Mouse (Mus musculus) heart, adult 2 months (tissue): ENCODE results near the gene Ddah2. TPM values are rescaled to one million over a fixed set of nuclear protein-coding genes. Genes with fewer than 3 reads are reported as not detected.

Experiments
- DNase-seq, 2 experiments: peaks; one replicate each; pipeline ENCODE4 v3.0.0; 2021
- H3K27ac ChIP-seq: fragments of 200-600 bp; 2 replicates; pipeline ENCODE4 v1.8.1; 2022
- H3K27me3 ChIP-seq: fragments of 200-500 bp; 2 replicates; pipeline ENCODE4 v1.6.1; 2012; ENCODE audit warnings: mild to moderate bottlenecking, low read length, inconsistent platforms, mixed read lengths; ENCODE audit not compliant: control insufficient read depth, insufficient read depth
- H3K36me3 ChIP-seq: fragments of 200-500 bp; 2 replicates; pipeline ENCODE4 v1.6.1; 2012; ENCODE audit warnings: low read length, inconsistent platforms; ENCODE audit not compliant: control insufficient read depth, insufficient read depth
- H3K4me1 ChIP-seq: fragments of 200-500 bp; 2 replicates; pipeline ENCODE4 v1.6.1; 2011; ENCODE audit warnings: low read length; ENCODE audit not compliant: control insufficient read depth, insufficient read depth
- H3K4me3 ChIP-seq: fragments of 200-600 bp; 2 replicates; pipeline ENCODE4 v1.8.1; 2022
- H3K79me2 ChIP-seq: fragments of 200-500 bp; replicated peaks from 2 replicates; pipeline ENCODE4 v1.6.1; 2012; ENCODE audit warnings: mild to moderate bottlenecking, inconsistent platforms, low read length, moderate library complexity, mixed read lengths; ENCODE audit not compliant: control insufficient read depth, insufficient read depth
- H3K9ac ChIP-seq: fragments of 200-500 bp; 2 replicates; pipeline ENCODE4 v1.6.1; 2012; ENCODE audit warnings: low read depth, mild to moderate bottlenecking, control low read depth, inconsistent platforms, low read length, mixed read lengths
- CTCF ChIP-seq: fragments of 200-600 bp; IDR thresholded peaks from 2 replicates; pipeline ENCODE4 v1.8.1; 2022; ENCODE audit warnings: antibody characterized with exemption, mild to moderate bottlenecking, moderate library complexity
- EP300 ChIP-seq: fragments of 200-500 bp; IDR thresholded peaks from 2 replicates; pipeline ENCODE4 v1.6.1; 2011; ENCODE audit warnings: low read depth, low read length, control low read depth; ENCODE audit not compliant: insufficient read depth
- POLR2A ChIP-seq: fragments of 200-500 bp; IDR thresholded peaks from 2 replicates; pipeline ENCODE4 v1.6.1; 2011; ENCODE audit warnings: mild to moderate bottlenecking, low read depth, low read length, control low read depth; ENCODE audit not compliant: insufficient read depth
- WGBS: fragments of 180-500 bp; shearing (Covaris S2); methylation state at CpG from one replicate; pipeline ENCODE4 v1.1.7; 2018; 5-methylcytosine and 5-hydroxymethylcytosine counted together
- intact Hi-C: fragments of 180-260 bp; cut with DNase I; formaldehyde crosslinking; loops from one replicate; pipeline ENCODE4 v1.15.1; 2025
- polyA plus RNA-seq: library from polyadenylated mRNA; depleted of rRNA; stranded (reverse); fragments of >200 nt; gene quantifications from 2 replicates; pipeline ENCODE4 v1.2.3, GENCODE M21; 2012
- total RNA-seq, 2 experiments: library from RNA; stranded (reverse); gene quantifications; 2 replicates each; pipeline ENCODE4 v1.2.3; 2021

The Ddah2 gene
- total and polyA plus RNA-seq, 3 experiments = 20.0 to 31.4 (median 20.5) TPM

DNA sequence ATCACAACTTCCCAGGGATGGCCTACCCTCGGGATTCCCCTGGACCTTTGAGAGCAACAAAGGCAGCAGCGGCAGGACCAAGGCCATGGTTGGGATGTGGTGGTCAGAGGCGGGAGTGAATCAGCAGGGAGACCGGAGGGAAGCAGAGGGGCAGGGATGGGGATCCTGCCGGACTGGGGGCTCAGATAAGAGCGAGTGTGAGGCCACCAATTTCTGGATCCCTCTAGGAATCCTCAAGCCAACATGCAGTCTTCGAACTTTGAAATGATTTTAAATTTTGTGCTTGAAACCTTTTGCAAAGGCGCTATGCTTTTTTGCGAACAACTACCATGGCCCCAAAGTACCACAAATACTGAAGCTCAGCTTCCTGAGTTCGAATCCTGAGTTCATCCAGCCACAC, 7.2 kb downstream of the Ddah2 start, which contains the start of gene Mpig6b:
Gene Mpig6b (minus strand): TSS at position 101 of the 400 bp plus-strand sequence.
- Histone ChIP-seq H3K4me3 (peak within 1 kb of the TSS; percentile 18; the same call in 1 of the 2 replicates), H3K27me3 (no peaks in the 10 kb centered on the region; the same call in 1 of the 2 replicates), H3K36me3 (no peaks in the 10 kb centered on the region), H3K79me2 (no peaks in the 10 kb centered on the region), H3K27ac (no peak within 1 kb of the TSS), H3K4me1 (peaks cover 2% of the 10 kb centered on the region), H3K9ac (peak within 1 kb of the TSS; percentile 36; the same call in 1 of the 2 replicates)
- 71% methylated on average over 10 of the region's 10 CpGs for WGBS
- no peak for DNase-seq
- no peak for TF ChIP-seq EP300
- TF ChIP-seq CTCF = no peak
- TF ChIP-seq POLR2A = no peak
- intact Hi-C loops = no loop called here

DNA sequence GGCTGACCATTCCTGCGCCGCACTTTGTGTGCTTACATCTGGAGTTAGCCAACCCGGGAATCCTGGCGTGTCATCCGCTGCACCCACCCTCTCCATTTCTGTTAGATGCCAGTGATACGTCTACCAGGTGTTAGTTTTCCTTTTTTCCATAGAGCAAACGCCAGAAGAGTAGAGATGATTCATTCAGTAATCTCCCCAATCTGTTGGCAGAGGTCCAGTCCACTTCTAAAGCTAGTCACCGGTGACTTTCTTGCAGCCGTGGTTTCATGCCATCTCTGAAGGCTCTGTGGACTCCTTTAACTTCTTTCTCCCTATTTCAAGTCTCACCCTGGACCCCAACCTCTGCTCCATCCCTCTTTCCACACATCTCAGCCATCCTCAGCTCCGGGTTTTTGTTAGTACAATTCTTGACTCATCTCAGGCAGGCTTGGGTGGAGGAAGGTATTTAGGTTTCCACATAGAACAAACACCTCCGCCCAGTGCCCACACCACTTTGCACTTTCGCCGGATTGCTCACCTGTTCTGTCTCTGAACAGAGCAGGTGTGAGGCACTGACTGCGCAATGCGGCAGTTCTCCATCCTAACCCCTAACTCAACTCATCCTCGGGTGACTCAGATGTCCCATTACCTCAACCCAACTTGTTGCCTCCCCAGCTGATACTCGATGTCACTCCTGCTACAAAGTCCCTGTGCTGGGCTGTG, 9.5 kb downstream of the Ddah2 start:
- no peaks in the 10 kb centered on the region for H3K79me2 ChIP-seq
- TF ChIP-seq POLR2A (no peak), CTCF (no peak), EP300 (no peak)
- H3K9ac ChIP-seq = no peak overlapping the region
- DNase-seq = no peak
- H3K4me1 ChIP-seq = peaks cover 2% of the 10 kb centered on the region
- no peak overlapping the region for H3K4me3 ChIP-seq
- WGBS = 62% methylated on average over 17 of the region's 17 CpGs
- intact Hi-C loops = no loop called here
- no peaks in the 10 kb centered on the region; the same call in 1 of the 2 replicates for H3K27me3 ChIP-seq
- no peak overlapping the region for H3K27ac ChIP-seq
- H3K36me3 ChIP-seq = no peaks in the 10 kb centered on the region

DNA sequence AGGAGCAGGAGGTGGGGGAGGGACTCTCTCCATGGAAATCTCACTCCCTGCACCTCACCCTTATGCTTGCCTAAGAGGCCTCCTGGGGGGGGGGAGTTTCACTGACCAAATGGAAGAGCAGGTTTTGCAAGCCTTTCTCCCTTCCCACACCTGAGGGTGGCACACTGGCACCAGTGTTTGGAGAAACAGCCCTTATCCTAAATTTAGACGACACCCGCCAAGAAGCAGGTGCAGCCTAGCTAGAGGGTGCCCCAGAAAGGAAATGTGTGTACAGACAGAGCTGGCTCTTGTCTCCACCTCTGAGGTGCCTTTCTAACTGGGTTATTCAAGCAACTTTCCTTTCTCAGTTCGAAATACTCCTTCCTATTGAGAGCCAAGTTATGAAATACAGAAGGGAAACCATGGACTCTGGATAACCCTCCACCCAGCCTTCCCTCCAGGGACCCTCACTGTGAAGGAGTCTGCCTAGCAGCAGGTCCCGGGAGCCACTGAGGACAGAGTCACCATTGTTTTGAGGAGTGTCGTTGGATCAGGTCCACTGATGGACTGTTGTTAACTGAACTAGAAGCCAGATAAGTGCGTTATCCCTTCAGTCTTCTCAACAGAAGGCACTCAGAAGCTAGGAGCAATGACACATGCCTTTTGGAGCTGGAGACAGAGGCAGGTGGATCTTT, 11.9 kb downstream of the Ddah2 start:
- DNase-seq = peak in 1 of 2 experiments; percentile 32
- Histone ChIP-seq H3K4me1 (no peaks in the 10 kb centered on the region), H3K27ac (no peak overlapping the region), H3K4me3 (no peak overlapping the region), H3K79me2 (no peaks in the 10 kb centered on the region), H3K36me3 (no peaks in the 10 kb centered on the region), H3K27me3 (no peaks in the 10 kb centered on the region; the same call in 1 of the 2 replicates), H3K9ac (no peak overlapping the region)
- WGBS = 29% methylated on average over 6 of the region's 6 CpGs
- TF ChIP-seq EP300 = no peak
- TF ChIP-seq POLR2A = no peak
- TF ChIP-seq CTCF = no peak
- intact Hi-C loops = no loop called here

- intact Hi-C loops = no loop called here
- no peak for DNase-seq
- TF ChIP-seq CTCF = no peak
- TF ChIP-seq POLR2A = no peak
- no peak for TF ChIP-seq EP300
- 82% methylated on average over 9 of the region's 9 CpGs for WGBS
- H3K79me2 ChIP-seq = no peaks in the 10 kb centered on the region
- no peaks in the 10 kb centered on the region for H3K36me3 ChIP-seq
- H3K27me3 ChIP-seq = no peaks in the 10 kb centered on the region; the same call in 1 of the 2 replicates
- H3K9ac ChIP-seq = no peak overlapping the region
- H3K27ac ChIP-seq = no peak overlapping the region
- no peak overlapping the region for H3K4me3 ChIP-seq
- no peaks in the 10 kb centered on the region for H3K4me1 ChIP-seq
Observed at GRCm38 (mm10) chr17:35071454-35071853, 12.6 kb downstream of the Ddah2 start.

DNA sequence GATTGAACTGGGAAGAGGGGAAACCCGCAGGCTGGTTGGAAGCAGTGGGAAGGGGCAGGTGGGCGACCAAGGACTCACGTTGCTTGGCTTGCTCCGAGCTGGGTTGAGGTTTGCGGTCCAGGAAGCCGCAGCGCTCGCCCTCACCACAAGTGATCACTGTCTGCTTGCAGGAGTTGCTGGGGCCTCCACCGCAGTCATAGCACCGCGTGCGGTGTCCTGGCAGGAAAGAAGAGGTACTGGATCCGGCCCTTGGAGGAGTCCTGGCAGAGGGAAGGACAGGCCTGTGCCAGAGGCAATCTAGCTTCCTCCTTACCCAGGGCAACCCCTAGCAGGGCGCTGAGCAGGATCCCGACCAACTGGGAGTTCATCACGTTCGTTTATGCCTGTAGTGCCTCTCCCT, 15.3 kb downstream of the Ddah2 start:
- H3K79me2 ChIP-seq = no peaks in the 10 kb centered on the region
- H3K4me3 ChIP-seq = no peak overlapping the region
- no peak overlapping the region for H3K27ac ChIP-seq
- TF ChIP-seq EP300 (no peak), POLR2A (no peak), CTCF (no peak)
- 64% methylated on average over 17 of the region's 17 CpGs for WGBS
- intact Hi-C loops = no loop called here
- peaks cover 5% of the 10 kb centered on the region for H3K4me1 ChIP-seq
- no peak for DNase-seq
- H3K36me3 ChIP-seq = no peaks in the 10 kb centered on the region
- H3K9ac ChIP-seq = no peak overlapping the region
- H3K27me3 ChIP-seq = no peaks in the 10 kb centered on the region

GRCm38 (mm10) chr17:35076507-35077176, 17.8 kb downstream of the Ddah2 start, which contains the start of gene Ly6g6e:
TSS of gene Ly6g6e (plus strand) at chr17:35076902.
- TF ChIP-seq POLR2A (no peak), CTCF (no peak), EP300 (no peak)

More at GRCm38 (mm10) chr17:35076507-35077176, 17.8 kb downstream of the Ddah2 start, which contains the start of gene Ly6g6e:
- intact Hi-C loops = no loop called here
- Histone ChIP-seq H3K4me3 (peak within 1 kb of the TSS; percentile 57), H3K79me2 (no peaks in the 10 kb centered on the region), H3K36me3 (no peaks in the 10 kb centered on the region), H3K27me3 (no peaks in the 10 kb centered on the region), H3K4me1 (peaks cover 8% of the 10 kb centered on the region), H3K9ac (peak within 1 kb of the TSS; percentile 73), H3K27ac (peak within 1 kb of the TSS; percentile 68)
- 51% methylated on average over 10 of the region's 10 CpGs for WGBS
- DNase-seq = no peak
